Mouse (Mus musculus) ES-E14 (cell line): Measurements from ENCODE around the gene Gpr183.

Source experiments
- CHD2 ChIP-seq: IDR thresholded peaks from 2 replicates; pipeline ENCODE4 v1.6.1; 2014; ENCODE audit warnings: mild to moderate bottlenecking, low read depth, low read length, inconsistent platforms
- ZNF384 ChIP-seq: IDR thresholded peaks from 2 replicates; pipeline ENCODE4 v1.6.1; 2012; ENCODE audit warnings: low read depth, low read length, inconsistent platforms

- no peak for TF ChIP-seq ZNF384
- TF ChIP-seq CHD2, result no peak
Observed at GRCm38 (mm10) chr14:121904754-121905153, 60.2 kb downstream of the Gpr183 start.
